Mouse (Mus musculus) heart, adult 9 months (tissue): ENCODE measurements around the gene Gm10439.
"Not testable (repeated sequence)": the region's sequence is repeated elsewhere in the genome, so short reads cannot be mapped to it uniquely, and the experiment has no call there.

Source experiments
- DNase-seq, 2 experiments: peaks; one replicate each; pipeline ENCODE4 v3.0.0; 2022; ENCODE audit warnings: low spot score in 2 of 2

The Gm10439 gene

GRCm38 (mm10) chrX:149594270-149594669 lies at the start of gene Gm10439:
Gene Gm10439, plus strand, starts transcription at chrX:149594570.
- DNase-seq: not testable (repeated sequence)
